Mouse (Mus musculus) ES-E14 (cell line): ENCODE data around the gene Dapl1.

Source experiments
- MAFK ChIP-seq: IDR thresholded peaks from 2 replicates; pipeline ENCODE4 v1.6.1; 2014; ENCODE audit warnings: mild to moderate bottlenecking, low read depth, low read length, inconsistent platforms; ENCODE audit not compliant: insufficient read depth
- ZC3H11A ChIP-seq: IDR thresholded peaks from 2 replicates; pipeline ENCODE4 v1.6.1; 2012; ENCODE audit warnings: low read depth, mild to moderate bottlenecking, inconsistent platforms, low read length, borderline replicate concordance

DNA sequence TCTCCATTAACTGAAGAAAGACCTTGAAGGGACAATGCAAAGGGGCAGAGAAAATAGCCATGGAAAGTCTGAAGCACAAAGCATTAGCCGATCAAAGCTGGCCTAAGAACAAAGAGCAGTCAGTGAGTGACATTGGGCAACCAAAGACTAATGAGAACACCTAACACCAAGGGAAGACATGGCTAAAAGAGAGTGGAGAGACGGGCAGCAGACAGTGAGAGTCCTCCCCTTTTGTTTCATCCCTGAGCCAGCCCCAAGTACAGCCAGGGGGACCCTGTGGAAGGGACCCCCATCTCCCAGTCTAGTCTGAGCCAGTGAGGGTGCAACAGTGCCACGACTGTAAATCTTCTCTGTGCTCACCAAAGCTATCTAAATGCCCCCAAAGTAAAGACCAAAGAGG, 32.4 kb upstream of the Dapl1 start:
- TF ChIP-seq ZC3H11A (no peak), MAFK (no peak)
